Mouse (Mus musculus) neural tube, embryonic 14.5 days (tissue): Measurements from ENCODE around the gene AU015836. TPM values are rescaled to one million over a fixed set of nuclear protein-coding genes. Genes with fewer than 3 reads are reported as not detected.

Experiments
- ATAC-seq: fragments of 200-750 bp; cut with Nextera tagmentation; 2 replicates; pipeline ENCODE4 v1.8.0; 2017; ENCODE audit warnings: low read depth, mild to moderate bottlenecking, moderate TSS enrichment, moderate library complexity
- H3K27ac ChIP-seq: fragments of 300-500 bp; sonication (generic); 2 replicates; pipeline ENCODE4 v1.5.1; 2014; ENCODE audit warnings: low read depth, mild to moderate bottlenecking, control low read depth, low read length, moderate library complexity, mixed read lengths
- H3K27me3 ChIP-seq: fragments of 300-500 bp; sonication (generic); 2 replicates; pipeline ENCODE4 v1.6.1; 2014; ENCODE audit warnings: low read length; ENCODE audit not compliant: control insufficient read depth, insufficient read depth
- H3K36me3 ChIP-seq: fragments of 300-500 bp; sonication (generic); 2 replicates; pipeline ENCODE4 v1.6.1; 2014; ENCODE audit warnings: low read length, mixed read lengths; ENCODE audit not compliant: control insufficient read depth, insufficient read depth
- H3K4me1 ChIP-seq: fragments of 300-500 bp; sonication (generic); 2 replicates; pipeline ENCODE4 v1.6.1; 2014; ENCODE audit warnings: low read length; ENCODE audit not compliant: control insufficient read depth, insufficient read depth
- H3K4me2 ChIP-seq: fragments of 300-500 bp; sonication (generic); 2 replicates; pipeline ENCODE4 v1.6.1; 2014; ENCODE audit warnings: mild to moderate bottlenecking, low read depth, low read length, control low read depth
- H3K4me3 ChIP-seq: fragments of 300-500 bp; sonication (generic); 2 replicates; pipeline ENCODE4 v1.5.1; 2014; ENCODE audit warnings: low read depth, low read length, control low read depth, mixed read lengths
- H3K9ac ChIP-seq: fragments of 300-500 bp; sonication (generic); replicated peaks from 2 replicates; pipeline ENCODE4 v1.6.1; 2014; ENCODE audit warnings: low read depth, mild to moderate bottlenecking, control low read depth, low read length, mixed read lengths
- H3K9me3 ChIP-seq: fragments of 300-500 bp; sonication (generic); 2 replicates; pipeline ENCODE4 v1.6.1; 2016; ENCODE audit warnings: low read length; ENCODE audit not compliant: control insufficient read depth
- WGBS: fragments of 180-500 bp; shearing (Covaris S2); extraction: QIAGEN DNeasy Blood & Tissue Kit; methylation state at CpG from one replicate; pipeline ENCODE4 v1.1.7; 2014; 5-methylcytosine and 5-hydroxymethylcytosine counted together
- polyA plus RNA-seq: library from polyadenylated mRNA; unstranded; fragments of >200 nt; fragmentation: Nextera tagmentation; extraction: Ambion mirVana; gene quantifications from 2 replicates; pipeline ENCODE4 v1.2.1, GENCODE M21; 2014

Gene AU015836
- polyA plus RNA-seq, 1 experiment from 2014 or later, result not detected

- Histone ChIP-seq H3K4me1 (no peaks in the 10 kb centered on the region), H3K4me3 (no peak overlapping the region), H3K9ac (no peak overlapping the region), H3K4me2 (no peak overlapping the region), H3K9me3 (no peaks in the 10 kb centered on the region), H3K36me3 (no peaks in the 10 kb centered on the region), H3K27ac (no peak overlapping the region), H3K27me3 (no peaks in the 10 kb centered on the region)
- no peak for ATAC-seq
- 92% methylated on average over 3 of the region's 3 CpGs for WGBS
Observed at GRCm38 (mm10) chrX:94006991-94007390, 38.5 kb downstream of the AU015836 start.

- no peak overlapping the region for H3K27ac ChIP-seq
- no peak overlapping the region for H3K4me2 ChIP-seq
- H3K4me1 ChIP-seq, result no peaks in the 10 kb centered on the region
- H3K27me3 ChIP-seq, result peaks cover 3% of the 10 kb centered on the region; the same call in 1 of the 2 replicates
- H3K9me3 ChIP-seq, result no peaks in the 10 kb centered on the region
- no peak overlapping the region for H3K4me3 ChIP-seq
- no peak overlapping the region for H3K9ac ChIP-seq
- H3K36me3 ChIP-seq, result no peaks in the 10 kb centered on the region
- no peak for ATAC-seq
- WGBS, result 90% methylated on average over 3 of the region's 3 CpGs
Observed at GRCm38 (mm10) chrX:94009442-94009841, 41.0 kb downstream of the AU015836 start.

GRCm38 (mm10) chrX:94011656-94012173 is 43.3 kb downstream of the AU015836 start:
- ATAC-seq, result no peak
- H3K36me3 ChIP-seq, result no peaks in the 10 kb centered on the region
- 91% methylated on average over 7 of the region's 7 CpGs for WGBS
- no peak overlapping the region for H3K9ac ChIP-seq
- H3K4me2 ChIP-seq, result no peak overlapping the region
- peaks cover 3% of the 10 kb centered on the region; the same call in 1 of the 2 replicates for H3K27me3 ChIP-seq
- no peaks in the 10 kb centered on the region for H3K4me1 ChIP-seq
- no peak overlapping the region for H3K4me3 ChIP-seq
- no peak overlapping the region for H3K27ac ChIP-seq
- H3K9me3 ChIP-seq, result no peaks in the 10 kb centered on the region

- Histone ChIP-seq H3K27ac (no peak overlapping the region), H3K4me2 (no peak overlapping the region; the same call in 1 of the 2 replicates), H3K9ac (no peak overlapping the region), H3K36me3 (no peaks in the 10 kb centered on the region), H3K27me3 (peaks cover 3% of the 10 kb centered on the region; the same call in 1 of the 2 replicates), H3K4me1 (no peaks in the 10 kb centered on the region), H3K4me3 (no peak overlapping the region), H3K9me3 (no peaks in the 10 kb centered on the region)
- ATAC-seq, result peak; percentile 56; the same call in 1 of the 2 replicates
- 21% methylated on average over 12 of the region's 12 CpGs for WGBS
Observed at GRCm38 (mm10) chrX:94012479-94013167, 44.2 kb downstream of the AU015836 start.

GRCm38 (mm10) chrX:94016891-94017290 is 48.4 kb downstream of the AU015836 start:
- Histone ChIP-seq H3K27me3 (peaks cover 3% of the 10 kb centered on the region; the same call in 1 of the 2 replicates), H3K4me1 (no peaks in the 10 kb centered on the region), H3K9me3 (no peaks in the 10 kb centered on the region), H3K4me3 (no peak overlapping the region), H3K27ac (no peak overlapping the region), H3K4me2 (no peak overlapping the region), H3K36me3 (no peaks in the 10 kb centered on the region), H3K9ac (no peak overlapping the region)
- no peak for ATAC-seq
- 17% methylated on average over 1 of the region's 1 CpGs for WGBS

- Histone ChIP-seq H3K4me1 (no peaks in the 10 kb centered on the region), H3K27me3 (no peaks in the 10 kb centered on the region), H3K27ac (no peak overlapping the region), H3K9me3 (no peaks in the 10 kb centered on the region), H3K4me3 (no peak overlapping the region), H3K9ac (no peak overlapping the region), H3K36me3 (no peaks in the 10 kb centered on the region), H3K4me2 (no peak overlapping the region)
- 55% methylated on average over 5 of the region's 5 CpGs for WGBS
- no peak for ATAC-seq
Observed at GRCm38 (mm10) chrX:94022264-94022874, 53.9 kb downstream of the AU015836 start.

Other genes starting within 250 kb of the AU015836 start
- 22.5 and 27.1 TPM in 2 replicates for gene Pdk3, start 136.5 kb upstream of the AU015836 start, polyA plus RNA-seq
- 25.0 and 27.2 TPM in 2 replicates for gene Zfx, start 155.0 kb downstream of the AU015836 start, polyA plus RNA-seq
- gene Eif2s3x, start 244.2 kb downstream of the AU015836 start, polyA plus RNA-seq, result 96.2 and 122 TPM in 2 replicates